Mouse (Mus musculus) G1E (cell line): ENCODE measurements around the gene Foxn3. TPM values are rescaled to one million over a fixed set of nuclear protein-coding genes. Genes with fewer than 3 reads are reported as not detected.

ENCODE experiments used
- ATAC-seq: 2 replicates; pipeline ENCODE4 v1.8.0; 2016; ENCODE audit warnings: mild to moderate bottlenecking; ENCODE audit not compliant: insufficient number of reproducible peaks, poor library complexity, low FRiP score, severe bottlenecking; ENCODE audit errors: extremely low read depth
- DNase-seq: peaks from one replicate; pipeline ENCODE4 v3.0.0; 2012; ENCODE audit warnings: low spot score
- H3K27me3 ChIP-seq: 2 replicates; pipeline ENCODE4 v1.6.1; 2012; ENCODE audit warnings: mild to moderate bottlenecking, low read length, inconsistent platforms; ENCODE audit not compliant: insufficient read depth
- H3K36me3 ChIP-seq: replicated peaks from 2 replicates; pipeline ENCODE3; 2012; ENCODE audit warnings: mild to moderate bottlenecking, inconsistent platforms
- H3K4me1 ChIP-seq: 2 replicates; pipeline ENCODE4 v1.6.1; 2012; ENCODE audit warnings: low read depth, low read length, inconsistent platforms, mixed read lengths; ENCODE audit not compliant: insufficient read depth
- H3K4me3 ChIP-seq: 2 replicates; pipeline ENCODE4 v1.5.1; 2012; ENCODE audit warnings: low read depth, mild to moderate bottlenecking, inconsistent platforms, low read length, moderate library complexity, mixed read lengths
- H3K9me3 ChIP-seq: replicated peaks from 2 replicates; pipeline ENCODE4 v1.6.1; 2012; ENCODE audit warnings: inconsistent platforms
- CTCF ChIP-seq: IDR thresholded peaks from 2 replicates; pipeline ENCODE4 v1.5.1; 2012; ENCODE audit warnings: low read depth, low read length, inconsistent platforms, mixed read lengths
- GATA1 ChIP-seq: IDR thresholded peaks from 2 replicates; pipeline ENCODE4 v1.6.1; 2012; ENCODE audit warnings: borderline replicate concordance, low read length, inconsistent platforms, mixed read lengths
- GATA2 ChIP-seq: IDR thresholded peaks from 2 replicates; pipeline ENCODE4 v1.6.1; 2012; ENCODE audit warnings: low read depth, low read length, inconsistent platforms, borderline replicate concordance
- POLR2AphosphoS5 ChIP-seq: IDR thresholded peaks from 2 replicates; pipeline ENCODE4 v1.6.1; 2012; ENCODE audit warnings: low read depth, low read length, inconsistent platforms; ENCODE audit not compliant: insufficient replicate concordance
- TAL1 ChIP-seq: conservative IDR thresholded peaks from 2 replicates; pipeline ENCODE4 v1.6.1; 2012; ENCODE audit warnings: low read depth, low read length, inconsistent platforms, mixed read lengths
- polyA plus RNA-seq: library from polyadenylated mRNA; stranded (reverse); fragments of >175 nt; gene quantifications from 2 replicates; pipeline ENCODE4 v1.2.3, GENCODE M21; 2012
- total RNA-seq, 2 experiments: library from RNA; stranded (forward) in 1 of 2; stranded (reverse) in 1 of 2; fragments of 200-1000 nt in 1 of 2; fragments of >200 nt in 1 of 2; fragmentation: Nextera tagmentation in 1 of 2; gene quantifications; 2 replicates each; pipeline ENCODE4 v1.2.3; 2014 to 2017

Foxn3 gene
- total and polyA plus RNA-seq, 3 experiments, result 15.1 to 111 (median 20.1) TPM

DNA sequence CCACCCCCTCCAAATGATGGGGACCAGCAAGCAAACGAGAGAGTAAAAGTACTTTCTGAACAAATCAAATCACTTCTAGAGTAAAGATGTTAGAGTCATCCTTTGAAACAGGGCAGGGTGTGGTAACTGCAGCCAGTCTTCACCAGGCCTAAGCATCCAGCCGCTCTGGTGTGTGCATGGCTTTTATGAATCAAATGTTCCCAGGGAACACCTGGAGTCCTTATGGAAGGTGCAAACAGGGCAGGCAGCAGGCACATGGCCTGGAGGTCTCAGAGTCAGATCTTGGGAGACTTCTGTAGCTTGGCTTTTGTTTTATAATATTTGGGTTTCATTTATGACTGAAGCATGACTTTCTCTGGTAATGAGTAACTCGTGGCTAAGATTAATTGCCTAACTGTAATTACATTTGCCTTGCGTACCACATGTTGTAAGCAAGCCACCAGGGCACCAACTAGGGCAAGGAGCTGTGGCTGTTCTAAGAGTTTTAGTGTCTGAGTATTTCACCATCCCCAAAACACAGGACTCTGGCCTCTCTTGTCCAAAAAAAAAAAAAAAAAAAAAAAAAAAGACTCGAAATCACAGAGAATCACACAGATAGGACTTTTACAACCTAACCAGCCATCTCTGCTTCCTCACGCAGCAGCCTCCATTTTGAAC lies 118.2 kb downstream of the Foxn3 start:
- no peak for DNase-seq
- H3K4me3 ChIP-seq, result no peak overlapping the region
- H3K27me3 ChIP-seq, result peaks cover 13% of the 10 kb centered on the region
- peaks cover 11% of the 10 kb centered on the region for H3K9me3 ChIP-seq
- TF ChIP-seq CTCF (no peak), TAL1 (no peak), POLR2AphosphoS5 (no peak), GATA2 (no peak), GATA1 (no peak)
- no peaks in the 10 kb centered on the region for H3K36me3 ChIP-seq
- no peak for ATAC-seq
- no peaks in the 10 kb centered on the region for H3K4me1 ChIP-seq

DNA sequence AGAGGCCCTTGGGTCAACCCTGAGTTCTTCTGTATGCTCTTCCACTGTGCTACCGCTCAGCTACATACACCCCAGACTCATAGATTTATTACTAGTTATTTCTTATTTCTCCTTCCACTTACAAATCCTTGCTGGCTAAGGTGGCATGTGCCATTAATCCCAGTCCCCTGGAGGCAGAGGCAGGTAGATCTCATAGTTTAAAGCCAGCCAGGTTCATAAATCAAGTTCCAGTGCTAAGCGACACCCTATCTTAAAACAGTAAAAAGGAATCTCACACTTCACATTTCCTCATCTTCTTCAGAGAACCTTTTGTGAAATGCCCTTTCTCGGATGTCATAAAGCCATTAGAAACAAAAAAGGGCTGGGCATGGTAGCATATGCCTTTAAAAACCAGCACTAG lies 120.6 kb downstream of the Foxn3 start:
- DNase-seq (no peak), ATAC-seq (no peak)
- Histone ChIP-seq H3K27me3 (peaks cover 14% of the 10 kb centered on the region), H3K4me1 (no peaks in the 10 kb centered on the region), H3K9me3 (peaks cover 2% of the 10 kb centered on the region; the same call in 1 of the 2 replicates), H3K36me3 (no peaks in the 10 kb centered on the region), H3K4me3 (no peak overlapping the region)
- TF ChIP-seq GATA1, result no peak
- no peak for TF ChIP-seq CTCF
- TF ChIP-seq GATA2, result no peak
- TF ChIP-seq POLR2AphosphoS5, result no peak
- no peak for TF ChIP-seq TAL1

- H3K9me3 ChIP-seq, result peaks cover 2% of the 10 kb centered on the region; the same call in 1 of the 2 replicates
- DNase-seq (no peak), ATAC-seq (no peak)
- H3K4me1 ChIP-seq, result no peaks in the 10 kb centered on the region
- no peak for TF ChIP-seq GATA1
- TF ChIP-seq GATA2, result no peak
- no peak for TF ChIP-seq CTCF
- TF ChIP-seq TAL1, result no peak
- TF ChIP-seq POLR2AphosphoS5, result no peak
- H3K36me3 ChIP-seq, result no peaks in the 10 kb centered on the region
- H3K4me3 ChIP-seq, result no peak overlapping the region
- peaks cover 14% of the 10 kb centered on the region for H3K27me3 ChIP-seq
Observed at GRCm38 (mm10) chr12:99440953-99441352, 122.4 kb downstream of the Foxn3 start.

DNA sequence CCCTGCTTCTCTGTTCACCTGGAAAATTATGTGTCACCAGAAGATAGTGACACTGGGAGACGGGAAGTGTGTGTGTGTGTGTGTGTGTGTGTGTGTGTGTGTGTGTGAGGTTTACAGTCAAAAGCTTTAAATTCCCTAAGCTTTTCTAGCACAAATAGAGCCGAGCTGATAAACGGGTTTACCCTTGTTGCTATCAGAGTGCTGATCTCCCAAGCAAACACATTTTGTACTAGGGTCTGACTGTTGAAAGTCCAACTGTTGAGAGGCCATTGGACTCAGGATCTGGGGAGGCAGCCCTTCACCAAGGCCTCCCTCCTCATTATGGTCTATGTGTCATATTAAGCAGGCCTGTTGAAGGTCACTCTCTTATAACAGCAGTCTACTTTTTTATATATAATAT lies 123.4 kb downstream of the Foxn3 start:
- peaks cover 3% of the 10 kb centered on the region for H3K9me3 ChIP-seq
- H3K4me1 ChIP-seq, result no peaks in the 10 kb centered on the region
- no peak for DNase-seq
- no peaks in the 10 kb centered on the region for H3K36me3 ChIP-seq
- H3K4me3 ChIP-seq, result no peak overlapping the region
- no peak for ATAC-seq
- no peak for TF ChIP-seq TAL1
- no peak for TF ChIP-seq GATA1
- TF ChIP-seq GATA2, result no peak
- no peak for TF ChIP-seq CTCF
- no peak for TF ChIP-seq POLR2AphosphoS5
- peaks cover 14% of the 10 kb centered on the region for H3K27me3 ChIP-seq

- no peak for ATAC-seq
- no peaks in the 10 kb centered on the region for H3K36me3 ChIP-seq
- no peaks in the 10 kb centered on the region for H3K4me1 ChIP-seq
- H3K27me3 ChIP-seq, result peaks cover 5% of the 10 kb centered on the region; the same call in 1 of the 2 replicates
- TF ChIP-seq GATA2, result no peak
- no peak for TF ChIP-seq GATA1
- TF ChIP-seq TAL1, result no peak
- TF ChIP-seq POLR2AphosphoS5, result no peak
- no peak for TF ChIP-seq CTCF
- peaks cover 3% of the 10 kb centered on the region for H3K9me3 ChIP-seq
- H3K4me3 ChIP-seq, result no peak overlapping the region
- DNase-seq, result no peak
Observed at GRCm38 (mm10) chr12:99435189-99435588, 128.2 kb downstream of the Foxn3 start.

DNA sequence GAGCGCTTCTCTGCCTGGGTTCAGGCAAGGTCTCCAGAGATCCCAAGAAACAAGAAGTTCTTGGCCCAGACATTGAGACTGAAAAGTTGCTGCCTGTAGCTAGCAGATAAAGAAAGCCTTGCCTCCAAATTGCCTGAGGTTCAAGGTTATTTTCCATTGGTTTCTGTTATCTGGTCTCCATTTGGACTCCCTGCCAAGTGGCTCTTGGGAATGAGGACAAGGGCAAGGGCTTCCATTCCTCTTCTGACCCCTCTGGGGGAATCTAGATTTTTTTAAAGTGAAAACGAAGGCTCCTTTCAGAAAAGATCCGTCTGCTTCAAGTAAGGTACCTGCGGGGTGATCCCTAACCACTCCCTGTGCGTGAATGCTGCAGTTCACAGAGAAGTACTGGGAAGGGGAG lies 130.0 kb downstream of the Foxn3 start:
- no peaks in the 10 kb centered on the region for H3K36me3 ChIP-seq
- H3K9me3 ChIP-seq, result peaks cover 4% of the 10 kb centered on the region
- TF ChIP-seq GATA1 (no peak), CTCF (no peak), GATA2 (no peak), POLR2AphosphoS5 (no peak)
- no peak overlapping the region for H3K4me3 ChIP-seq
- no peak for ATAC-seq
- DNase-seq, result no peak
- no peaks in the 10 kb centered on the region for H3K27me3 ChIP-seq
- H3K4me1 ChIP-seq, result no peaks in the 10 kb centered on the region
